Mouse (Mus musculus) erythroblast, embryonic 14.5 days (primary cell): ENCODE measurements at regions not wholly inside any gene's neighbourhood (a gene's known extent, or its start where the extent isn't known, plus 50 kb on each side); places are given as distances from the start of the nearest gene placed in this dataset.

Experiments used
- H3K27me3 ChIP-seq: 2 replicates; pipeline ENCODE4 v1.6.1; 2012; ENCODE audit warnings: inconsistent platforms; ENCODE audit not compliant: control insufficient read depth
- H3K36me3 ChIP-seq: 2 replicates; pipeline ENCODE4 v1.6.1; 2012; ENCODE audit warnings: mild to moderate bottlenecking, inconsistent platforms; ENCODE audit not compliant: control insufficient read depth
- H3K4me1 ChIP-seq: 2 replicates; pipeline ENCODE4 v1.6.1; 2012; ENCODE audit warnings: inconsistent platforms; ENCODE audit not compliant: control insufficient read depth
- H3K4me3 ChIP-seq: replicated peaks from 2 replicates; pipeline ENCODE3; 2012; ENCODE audit warnings: moderate library complexity, mild to moderate bottlenecking, inconsistent platforms
- H3K9me3 ChIP-seq: 2 replicates; pipeline ENCODE4 v1.6.1; 2012; ENCODE audit warnings: low read length, inconsistent platforms, mixed read lengths; ENCODE audit not compliant: control insufficient read depth
- GATA1 ChIP-seq: IDR thresholded peaks from 2 replicates; pipeline ENCODE4 v1.6.1; 2012; ENCODE audit warnings: low read length, inconsistent platforms, mixed read lengths
- TAL1 ChIP-seq: IDR thresholded peaks from 3 replicates; pipeline ENCODE4 v1.6.1; 2012; ENCODE audit warnings: low read length, inconsistent platforms, mixed read lengths

- Histone ChIP-seq H3K36me3 (no peaks in the 10 kb centered on the region), H3K4me3 (no peak overlapping the region), H3K9me3 (no peaks in the 10 kb centered on the region), H3K27me3 (no peaks in the 10 kb centered on the region), H3K4me1 (no peaks in the 10 kb centered on the region)
- no peak for TF ChIP-seq GATA1
- TF ChIP-seq TAL1, result no peak
Measured at GRCm38 (mm10) chr16:12901096-12901995, 208.1 kb upstream of the Ercc4 start.

GRCm38 (mm10) chr16:12901996-12902319, 207.5 kb upstream of the Ercc4 start:
- TF ChIP-seq GATA1 (no peak), TAL1 (no peak)
- Histone ChIP-seq H3K4me1 (no peaks in the 10 kb centered on the region), H3K9me3 (no peaks in the 10 kb centered on the region), H3K4me3 (no peak overlapping the region), H3K36me3 (no peaks in the 10 kb centered on the region), H3K27me3 (no peaks in the 10 kb centered on the region)

GRCm38 (mm10) chr16:12903161-12903560, 206.3 kb upstream of the Ercc4 start:
- TF ChIP-seq GATA1 (no peak), TAL1 (no peak)
- H3K36me3 ChIP-seq, result no peaks in the 10 kb centered on the region
- H3K4me3 ChIP-seq, result no peak overlapping the region
- no peaks in the 10 kb centered on the region for H3K27me3 ChIP-seq
- no peaks in the 10 kb centered on the region for H3K9me3 ChIP-seq
- H3K4me1 ChIP-seq, result no peaks in the 10 kb centered on the region

GRCm38 (mm10) chr16:12904937-12905336, 204.5 kb upstream of the Ercc4 start:
- TF ChIP-seq TAL1 (no peak), GATA1 (no peak)
- Histone ChIP-seq H3K27me3 (no peaks in the 10 kb centered on the region), H3K36me3 (no peaks in the 10 kb centered on the region), H3K9me3 (no peaks in the 10 kb centered on the region), H3K4me1 (no peaks in the 10 kb centered on the region), H3K4me3 (no peak overlapping the region)

- Histone ChIP-seq H3K36me3 (no peaks in the 10 kb centered on the region), H3K27me3 (no peaks in the 10 kb centered on the region), H3K4me3 (no peak overlapping the region), H3K4me1 (no peaks in the 10 kb centered on the region), H3K9me3 (no peaks in the 10 kb centered on the region; the same call in 1 of the 2 replicates)
- TF ChIP-seq TAL1 (no peak), GATA1 (no peak)
Measured at GRCm38 (mm10) chr16:12924668-12925067, 184.8 kb upstream of the Ercc4 start.

- Histone ChIP-seq H3K4me3 (no peak overlapping the region), H3K9me3 (no peaks in the 10 kb centered on the region; the same call in 1 of the 2 replicates), H3K36me3 (no peaks in the 10 kb centered on the region), H3K27me3 (no peaks in the 10 kb centered on the region), H3K4me1 (no peaks in the 10 kb centered on the region)
- TF ChIP-seq TAL1, result no peak
- TF ChIP-seq GATA1, result no peak
Measured at GRCm38 (mm10) chr16:12925931-12926330, 183.6 kb upstream of the Ercc4 start.

GRCm38 (mm10) chr16:12931111-12931510, 178.4 kb upstream of the Ercc4 start:
- H3K4me1 ChIP-seq, result no peaks in the 10 kb centered on the region

GRCm38 (mm10) chr16:12932959-12933358, 176.5 kb upstream of the Ercc4 start:
- no peak overlapping the region for H3K4me3 ChIP-seq
- H3K9me3 ChIP-seq, result no peaks in the 10 kb centered on the region
- H3K4me1 ChIP-seq, result no peaks in the 10 kb centered on the region
- TF ChIP-seq TAL1, result no peak
- TF ChIP-seq GATA1, result no peak
- no peaks in the 10 kb centered on the region for H3K36me3 ChIP-seq
- no peaks in the 10 kb centered on the region for H3K27me3 ChIP-seq

More at GRCm38 (mm10) chr16:12931111-12931510, 178.4 kb upstream of the Ercc4 start:
- Histone ChIP-seq H3K36me3 (no peaks in the 10 kb centered on the region), H3K9me3 (no peaks in the 10 kb centered on the region; the same call in 1 of the 2 replicates), H3K27me3 (no peaks in the 10 kb centered on the region), H3K4me3 (no peak overlapping the region)
- TF ChIP-seq GATA1 (no peak), TAL1 (no peak)

- H3K4me3 ChIP-seq, result no peak overlapping the region
- no peaks in the 10 kb centered on the region for H3K36me3 ChIP-seq
- H3K9me3 ChIP-seq, result no peaks in the 10 kb centered on the region
- TF ChIP-seq TAL1 (no peak), GATA1 (no peak)
- H3K27me3 ChIP-seq, result no peaks in the 10 kb centered on the region
- H3K4me1 ChIP-seq, result no peaks in the 10 kb centered on the region
Measured at GRCm38 (mm10) chr16:12934586-12934985, 174.9 kb upstream of the Ercc4 start.
